Mouse (Mus musculus) spleen, adult 12 weeks (tissue): ENCODE results near the gene Chd4.
A peak's percentile ranks its signal among the peaks of the same experiment; 100 is the strongest.

Experiments used
- DNase-seq: peaks from one replicate; pipeline ENCODE4 v3.0.0; 2022; ENCODE audit warnings: low spot score

The Chd4 gene

DNA sequence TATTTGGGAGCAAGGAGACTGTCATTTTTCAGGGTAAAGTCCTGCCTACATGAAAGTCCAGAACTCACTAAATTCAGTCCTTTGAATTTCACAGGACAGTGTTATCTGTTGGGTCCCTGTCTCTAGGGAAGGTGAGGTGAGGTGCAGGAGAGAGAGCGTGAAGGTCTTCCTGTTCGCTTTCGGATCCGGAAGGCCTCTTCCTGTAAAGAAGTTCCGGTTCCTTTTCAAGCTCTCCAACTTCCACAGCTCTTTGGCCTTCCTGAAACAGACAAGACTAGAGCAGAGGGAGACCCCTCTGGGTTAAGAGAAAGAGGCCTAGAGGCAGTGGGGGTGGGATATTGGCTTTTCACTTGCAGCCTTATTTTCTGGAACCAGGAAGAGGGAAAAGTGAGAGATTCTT is 3.4 kb upstream of the Chd4 start:
- no peak for DNase-seq

- no peak for DNase-seq
Measured at GRCm38 (mm10) chr6:125094843-125095242, 938 bp upstream of the Chd4 start.

- no peak for DNase-seq
Measured at GRCm38 (mm10) chr6:125096279-125096596, 457 bp downstream of the Chd4 start.

DNA sequence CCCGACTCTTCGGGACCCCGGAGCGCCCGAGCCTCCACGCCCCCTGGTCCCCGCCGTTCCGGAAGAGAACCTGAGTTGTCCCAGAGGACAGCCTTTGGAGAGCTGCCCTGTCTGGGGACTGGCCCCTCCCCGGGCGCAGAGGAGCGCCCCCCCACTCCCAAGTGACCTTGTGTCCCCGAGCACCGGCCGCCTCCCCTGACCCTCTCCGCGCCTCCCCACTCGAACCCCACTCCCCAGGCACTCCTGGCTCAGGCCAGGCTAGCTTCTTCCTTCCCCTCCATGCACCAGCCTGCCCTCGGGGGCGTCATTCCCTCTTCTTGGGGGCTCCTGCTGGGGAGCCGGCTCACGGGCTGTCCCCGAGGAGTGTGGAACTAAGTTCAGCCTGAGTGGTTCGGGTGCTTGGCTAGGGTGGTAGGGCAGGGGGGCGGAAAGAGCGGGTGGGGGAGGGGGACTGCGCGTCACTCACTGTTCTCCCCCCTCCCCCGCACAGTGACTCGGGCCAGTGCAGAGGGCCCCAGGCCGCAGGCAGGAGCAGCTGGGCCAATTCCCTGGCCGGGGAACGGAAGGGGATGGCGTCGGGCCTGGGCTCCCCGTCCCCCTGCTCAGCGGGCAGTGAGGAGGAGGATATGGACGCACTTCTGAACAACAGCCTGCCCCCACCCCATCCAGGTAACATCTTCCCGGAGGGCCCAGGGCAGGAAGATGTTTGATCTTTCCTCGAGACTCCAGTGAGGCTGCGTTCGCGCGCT is 990 bp downstream of the Chd4 start:
- DNase-seq = no peak

DNA sequence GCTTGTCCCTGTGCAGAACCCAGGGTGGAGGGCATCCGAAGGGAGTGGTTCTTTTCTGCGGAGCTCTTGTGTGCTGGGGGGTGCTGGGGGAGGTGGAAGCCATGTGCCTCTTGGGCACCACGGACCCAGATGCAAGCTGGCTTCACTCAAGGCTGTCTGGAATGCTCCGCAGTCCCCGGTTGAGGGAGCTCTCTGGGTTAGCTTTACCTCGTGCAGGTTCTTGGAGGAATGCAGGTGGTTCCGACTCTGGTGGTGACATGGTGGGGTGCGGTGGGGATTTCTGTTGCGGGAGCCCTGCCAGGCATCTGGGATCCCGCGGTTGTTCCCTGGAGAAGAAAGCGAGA is 1.5 kb downstream of the Chd4 start:
- DNase-seq = no peak

GRCm38 (mm10) chr6:125097951-125098350 is 2.2 kb downstream of the Chd4 start:
- no peak for DNase-seq

DNA sequence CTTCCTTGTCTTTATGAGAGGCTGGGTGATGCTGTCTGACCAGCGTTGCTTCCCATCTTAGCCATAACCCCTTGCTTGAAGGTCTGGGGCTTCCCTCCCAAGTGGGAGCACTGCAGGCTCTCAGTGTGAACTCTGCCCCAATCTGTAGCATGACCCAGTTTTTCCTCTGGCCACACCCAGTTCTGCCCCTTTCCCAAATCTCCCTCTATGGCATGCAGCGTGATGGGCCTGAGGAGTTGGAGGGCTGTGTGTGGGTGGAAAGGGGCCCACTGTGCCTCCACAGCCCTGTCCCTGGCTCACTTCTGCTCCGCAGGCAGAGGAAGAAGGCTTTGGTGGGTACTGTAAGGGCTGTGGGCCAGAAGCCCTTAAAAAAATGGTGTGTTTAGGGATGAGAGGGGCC is 2.7 kb downstream of the Chd4 start:
- no peak for DNase-seq

DNA sequence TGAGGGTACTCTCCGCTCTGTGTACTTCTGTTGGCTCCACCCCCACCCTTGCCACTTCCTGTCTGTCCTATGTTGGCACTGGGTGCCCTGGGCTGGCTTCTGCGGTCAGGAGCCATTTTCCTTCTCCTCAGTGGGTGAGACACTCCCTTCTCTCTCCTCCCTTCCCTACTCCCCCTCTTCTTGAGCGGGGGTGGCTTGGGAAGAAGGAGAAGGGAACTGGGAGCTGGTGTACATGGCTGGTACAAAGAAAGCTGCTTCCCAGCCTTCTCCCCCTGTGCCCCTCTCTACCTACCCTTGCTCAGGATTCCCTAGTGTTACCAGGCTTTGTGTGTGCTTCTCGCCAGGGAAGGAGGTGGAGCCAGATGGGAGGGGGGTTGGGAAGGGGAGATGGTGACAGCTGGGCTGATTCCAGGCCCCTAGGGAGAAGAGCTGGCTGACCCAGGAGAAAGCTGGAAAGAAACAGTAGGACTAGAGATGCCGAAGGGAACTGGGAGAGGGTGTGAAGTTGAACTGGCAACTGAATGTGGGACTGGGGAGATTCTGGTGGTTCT is 3.7 kb downstream of the Chd4 start:
- no peak for DNase-seq

DNA sequence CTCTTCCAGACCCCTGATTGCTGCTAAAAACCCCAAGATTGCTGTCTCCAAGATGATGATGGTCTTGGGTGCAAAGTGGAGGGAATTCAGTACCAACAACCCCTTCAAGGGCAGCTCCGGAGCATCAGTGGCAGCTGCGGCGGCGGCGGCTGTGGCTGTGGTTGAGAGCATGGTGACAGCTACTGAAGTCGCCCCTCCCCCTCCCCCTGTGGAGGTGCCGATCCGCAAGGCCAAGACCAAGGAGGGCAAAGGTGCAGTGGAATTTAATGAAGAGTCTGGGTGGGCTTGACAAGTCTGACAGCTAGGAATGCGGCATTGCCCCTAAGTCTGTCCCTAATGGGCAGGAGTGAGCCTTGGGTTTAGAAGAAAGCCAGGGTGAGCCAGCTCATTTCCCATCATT is 5.7 kb downstream of the Chd4 start:
- no peak for DNase-seq

DNA sequence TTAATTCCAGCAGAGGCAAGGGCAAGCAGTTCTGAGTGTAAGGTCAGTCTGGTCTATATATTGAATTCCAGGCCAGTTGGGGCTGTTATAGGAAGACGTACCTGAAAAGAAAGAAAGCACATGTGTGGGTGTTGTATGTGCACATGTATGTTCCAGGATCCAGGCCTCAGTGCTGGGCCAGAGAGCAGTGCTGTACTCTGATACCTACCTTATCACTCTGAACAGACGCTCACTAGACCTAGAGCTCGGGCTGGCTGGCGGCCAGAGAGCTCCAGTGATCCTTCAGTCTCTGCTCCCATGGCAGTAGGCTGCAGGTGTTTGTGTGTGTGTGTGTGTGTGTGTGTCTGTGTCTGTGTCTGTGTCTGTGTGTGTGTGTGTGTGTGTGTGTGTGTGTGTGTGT is 8.4 kb downstream of the Chd4 start:
- DNase-seq = peak; percentile 69

DNA sequence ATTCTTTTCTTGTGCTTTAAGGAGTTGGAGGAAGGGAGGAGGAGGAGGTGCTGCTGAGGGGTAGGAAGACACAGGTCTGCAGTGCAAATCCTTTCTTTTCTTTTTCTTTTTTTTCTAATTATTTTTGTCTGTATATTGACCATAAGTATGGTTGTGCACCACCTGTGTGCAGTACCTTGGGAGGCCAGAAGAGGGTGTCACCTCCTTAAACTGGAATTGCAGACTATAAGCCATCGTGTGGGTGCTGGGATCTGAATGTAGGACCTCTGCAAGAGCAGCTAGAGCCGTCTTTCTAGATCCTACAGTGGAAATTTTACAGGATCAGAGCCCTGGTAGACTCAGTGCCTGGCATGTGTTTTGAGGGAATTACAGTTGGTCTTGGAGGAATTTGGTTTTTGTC is 11.9 kb downstream of the Chd4 start:
- no peak for DNase-seq

DNA sequence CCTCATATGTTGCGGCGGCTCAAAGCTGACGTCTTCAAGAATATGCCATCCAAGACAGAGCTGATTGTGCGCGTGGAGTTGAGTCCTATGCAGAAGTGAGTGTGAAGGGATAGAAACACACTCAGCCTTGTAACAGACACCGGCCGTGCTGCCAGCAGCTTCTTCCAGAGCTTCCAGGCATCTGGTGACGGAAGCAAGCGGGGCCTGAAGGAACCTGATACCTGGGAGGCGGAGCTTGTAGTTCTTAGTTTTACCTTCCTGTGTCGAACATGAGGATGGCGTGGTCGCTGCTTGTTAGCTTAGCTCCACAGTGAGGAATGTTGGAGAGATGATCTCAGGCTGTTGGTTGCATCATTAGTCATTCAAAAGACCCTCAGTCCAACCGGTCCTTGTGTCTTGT is 13.6 kb downstream of the Chd4 start:
- DNase-seq = no peak

- DNase-seq = no peak
Measured at GRCm38 (mm10) chr6:125110927-125111326, 15.1 kb downstream of the Chd4 start.

DNA sequence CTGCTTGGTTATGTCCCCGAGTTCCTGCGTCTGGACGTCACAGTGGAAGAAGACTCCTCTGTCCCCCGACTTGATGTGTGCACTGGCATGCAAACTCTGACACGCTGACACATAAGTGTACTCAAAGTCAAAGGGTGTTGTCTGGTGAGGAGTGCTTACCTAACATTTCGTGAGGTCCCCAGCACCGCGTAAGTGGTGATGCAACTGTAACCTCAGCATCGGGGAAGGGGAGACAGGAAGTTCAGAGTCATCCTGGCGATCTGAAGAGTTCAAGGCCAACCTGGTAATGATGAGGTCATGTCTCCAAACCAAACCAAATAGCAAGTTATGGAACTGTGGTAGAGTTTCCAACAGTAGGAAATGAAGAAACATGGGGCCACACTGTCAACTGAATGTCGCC is 16.8 kb downstream of the Chd4 start:
- DNase-seq = no peak

DNA sequence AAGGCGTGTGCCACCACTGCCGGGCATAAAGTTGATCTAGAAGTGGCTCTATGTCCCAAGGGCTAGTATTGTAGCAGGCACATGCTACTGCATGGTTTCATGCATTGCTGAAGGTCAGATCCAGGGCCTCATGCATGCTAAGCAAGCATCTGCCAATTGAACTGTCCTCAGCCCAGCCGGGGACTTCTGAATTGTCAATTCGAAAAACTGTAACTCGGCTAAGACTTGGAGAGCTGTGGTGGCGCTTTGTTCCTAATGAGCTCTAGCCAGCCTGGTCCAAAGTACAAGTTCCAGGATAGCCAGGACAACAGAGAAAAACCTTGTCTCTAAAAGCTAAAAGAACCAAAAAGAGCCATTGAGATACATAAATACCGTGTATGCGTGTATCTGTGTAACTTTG is 23.6 kb downstream of the Chd4 start:
- no peak for DNase-seq

DNA sequence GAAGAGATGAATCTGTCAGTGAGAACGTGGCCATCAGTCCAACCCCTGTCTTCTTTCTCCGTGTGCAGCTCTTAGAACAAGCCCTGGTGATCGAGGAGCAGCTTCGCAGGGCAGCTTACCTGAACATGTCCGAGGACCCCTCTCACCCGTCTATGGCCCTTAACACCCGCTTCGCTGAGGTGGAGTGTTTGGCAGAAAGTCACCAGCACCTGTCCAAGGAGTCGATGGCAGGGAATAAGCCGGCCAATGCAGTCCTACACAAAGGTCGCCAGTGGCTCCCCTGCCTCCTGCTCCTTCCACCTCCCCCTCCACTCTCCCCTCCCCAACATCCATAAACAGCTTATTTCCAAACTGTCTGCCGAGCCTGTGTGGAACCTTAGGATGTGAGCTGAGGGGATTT is 32.9 kb downstream of the Chd4 start:
- no peak for DNase-seq

GRCm38 (mm10) chr6:125129710-125130402 is 34.1 kb downstream of the Chd4 start:
- DNase-seq = no peak

DNA sequence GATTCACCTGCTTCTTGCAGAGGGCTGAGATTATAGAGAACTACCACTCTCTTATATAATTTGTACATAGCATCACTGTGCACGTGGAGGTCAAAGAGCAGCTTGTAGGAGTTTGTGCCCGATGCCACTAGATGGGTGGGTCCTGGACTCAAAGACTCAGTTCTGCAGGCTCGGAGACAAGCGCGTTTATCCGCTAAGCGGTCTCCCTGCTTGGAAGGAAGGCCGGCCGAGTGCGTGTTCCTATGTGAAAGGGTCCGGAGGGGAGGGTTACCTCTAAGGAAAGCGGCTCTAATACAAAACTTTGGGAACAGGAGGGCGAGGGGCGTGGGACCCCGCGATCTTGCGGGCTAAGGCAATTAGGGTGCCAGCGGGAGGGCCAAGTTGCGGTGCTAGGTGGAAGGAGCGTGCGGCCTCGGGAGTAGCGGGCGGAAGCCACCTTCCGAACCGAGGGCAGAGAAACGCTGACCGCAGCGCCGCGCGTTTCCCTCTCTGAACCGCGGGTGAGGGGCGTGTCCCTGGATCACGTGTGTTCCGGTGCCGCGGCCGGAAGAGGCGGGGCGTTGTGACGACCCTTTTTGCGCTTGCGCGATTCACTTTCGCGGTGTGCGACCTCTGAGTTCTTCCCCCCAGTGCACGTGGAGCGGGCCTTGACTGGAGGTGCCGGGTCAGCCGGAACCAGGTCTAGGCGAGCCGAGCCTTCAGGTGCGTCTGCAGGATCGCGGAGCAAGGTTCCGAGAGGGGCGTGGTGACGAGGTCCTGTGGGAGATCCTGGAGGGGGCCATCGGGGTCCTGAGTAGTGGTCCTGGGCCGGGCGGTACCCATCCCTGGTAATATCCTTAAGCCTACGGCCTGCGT is 35.7 kb downstream of the Chd4 start, which contains the start of gene Nop2:
Gene Nop2 (plus strand): TSS at position 608 of the 855 bp plus-strand sequence.
- peak; percentile 86 for DNase-seq

GRCm38 (mm10) chr6:125132470-125132869 is 36.7 kb downstream of the Chd4 start:
- no peak for DNase-seq

- DNase-seq = no peak
Measured at GRCm38 (mm10) chr6:125137002-125137671, 41.4 kb downstream of the Chd4 start.

- no peak for DNase-seq
Measured at GRCm38 (mm10) chr6:125139747-125140146, 44.0 kb downstream of the Chd4 start.

DNA sequence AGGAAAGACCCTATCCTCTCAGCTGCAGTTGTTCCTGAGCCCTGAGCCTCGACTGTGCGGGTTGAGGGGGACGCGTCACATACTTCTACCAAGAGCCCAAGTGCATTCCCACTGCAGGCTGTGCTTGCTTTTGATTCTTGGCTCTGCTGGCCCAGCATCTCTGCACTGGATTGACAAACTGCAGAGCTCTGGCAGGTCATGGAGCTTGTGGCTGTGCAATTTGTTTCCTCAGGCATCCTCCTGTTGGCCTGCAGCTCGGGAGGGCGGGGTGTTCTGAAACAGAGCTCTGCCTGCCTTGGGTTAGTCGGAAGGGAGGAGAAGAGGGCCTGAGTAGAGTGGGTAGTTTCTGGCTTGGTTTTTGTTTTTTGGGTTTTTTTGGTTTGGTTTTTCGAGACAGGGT is 46.7 kb downstream of the Chd4 start:
- DNase-seq = no peak
